Mouse (Mus musculus) left cerebral cortex, postnatal 25 days (tissue): Measurements from ENCODE around the gene Bfar. TPM values are rescaled to one million over a fixed set of nuclear protein-coding genes. Genes with fewer than 3 reads are reported as not detected.

Source experiments
- total RNA-seq, 2 experiments: library from RNA; stranded (reverse); gene quantifications; 2 replicates each; pipeline ENCODE4 v1.2.3; 2021

Bfar gene
- total RNA-seq, 2 experiments from 2014 or later: 38.0 to 38.9 TPM

Other genes with a start within 250 kb of the Bfar start
- gene Parn, start 3.7 kb upstream of the Bfar start, total RNA-seq: 10 to 100 TPM; 22.9 to 23.8 TPM
- gene 3110001I22Rik, start 71 bp downstream of the Bfar start, total RNA-seq: 1 to 10 TPM; 3.4 to 4.4 TPM
- gene Pla2g10, start 59.1 kb downstream of the Bfar start, total RNA-seq: not detected
- gene Rrn3, start 108.8 kb downstream of the Bfar start, total RNA-seq: 10 to 100 TPM; 47.3 to 49.0 TPM
- 10 to 100 TPM; 89.9 to 97.1 TPM for gene Ntan1, start 147.0 kb downstream of the Bfar start, total RNA-seq
- gene Pdxdc1, start 231.3 kb downstream of the Bfar start, total RNA-seq: 10 to 100 TPM; 64.9 to 74.6 TPM
- gene Mpv17l, start 231.3 kb downstream of the Bfar start, total RNA-seq: 10 to 100 TPM; 64.8 to 68.0 TPM